Mouse (Mus musculus) lung, adult 2 months (tissue): ENCODE measurements around the gene Sema7a. TPM values are rescaled to one million over a fixed set of nuclear protein-coding genes. Genes with fewer than 3 reads are reported as not detected.
A peak's percentile ranks its signal among the peaks of the same experiment; 100 is the strongest.

Experiments
- DNase-seq: peaks from one replicate; pipeline ENCODE4 v3.0.0; 2022
- H3K4me1 ChIP-seq: fragments of 200-500 bp; 2 replicates; pipeline ENCODE4 v1.6.1; 2011; ENCODE audit warnings: low read length; ENCODE audit not compliant: control insufficient read depth, insufficient read depth
- H3K4me3 ChIP-seq: fragments of 200-500 bp; replicated peaks from 2 replicates; pipeline ENCODE3; 2011; ENCODE audit warnings: low read depth, mild to moderate bottlenecking, control low read depth, low read length; ENCODE audit errors: extremely low read depth
- CTCF ChIP-seq: fragments of 200-500 bp; IDR thresholded peaks from 2 replicates; pipeline ENCODE4 v1.5.1; 2011; ENCODE audit warnings: mild to moderate bottlenecking, low read length, control low read depth; ENCODE audit not compliant: insufficient read depth
- POLR2A ChIP-seq: fragments of 200-500 bp; IDR thresholded peaks from 2 replicates; pipeline ENCODE4 v1.6.1; 2011; ENCODE audit warnings: low read depth, mild to moderate bottlenecking, control low read depth, low read length, borderline replicate concordance; ENCODE audit errors: extremely low read depth
- WGBS: fragments of 180-500 bp; shearing (Covaris S2); methylation state at CpG from one replicate; pipeline ENCODE4 v1.1.7; 2018; 5-methylcytosine and 5-hydroxymethylcytosine counted together
- polyA plus RNA-seq: library from polyadenylated mRNA; depleted of rRNA; stranded (reverse); fragments of >200 nt; gene quantifications from 2 replicates; pipeline ENCODE4 v1.2.3, GENCODE M21; 2012

The Sema7a gene
- polyA plus RNA-seq, 1 experiment, result 69.3 TPM

GRCm38 (mm10) chr9:57937651-57938050 is 2.3 kb upstream of the Sema7a start:
- H3K4me1 ChIP-seq, result no peaks in the 10 kb centered on the region
- TF ChIP-seq POLR2A (no peak), CTCF (no peak)
- DNase-seq, result no peak
- WGBS, result 69% methylated on average over 6 of the region's 6 CpGs
- no peak overlapping the region for H3K4me3 ChIP-seq

DNA sequence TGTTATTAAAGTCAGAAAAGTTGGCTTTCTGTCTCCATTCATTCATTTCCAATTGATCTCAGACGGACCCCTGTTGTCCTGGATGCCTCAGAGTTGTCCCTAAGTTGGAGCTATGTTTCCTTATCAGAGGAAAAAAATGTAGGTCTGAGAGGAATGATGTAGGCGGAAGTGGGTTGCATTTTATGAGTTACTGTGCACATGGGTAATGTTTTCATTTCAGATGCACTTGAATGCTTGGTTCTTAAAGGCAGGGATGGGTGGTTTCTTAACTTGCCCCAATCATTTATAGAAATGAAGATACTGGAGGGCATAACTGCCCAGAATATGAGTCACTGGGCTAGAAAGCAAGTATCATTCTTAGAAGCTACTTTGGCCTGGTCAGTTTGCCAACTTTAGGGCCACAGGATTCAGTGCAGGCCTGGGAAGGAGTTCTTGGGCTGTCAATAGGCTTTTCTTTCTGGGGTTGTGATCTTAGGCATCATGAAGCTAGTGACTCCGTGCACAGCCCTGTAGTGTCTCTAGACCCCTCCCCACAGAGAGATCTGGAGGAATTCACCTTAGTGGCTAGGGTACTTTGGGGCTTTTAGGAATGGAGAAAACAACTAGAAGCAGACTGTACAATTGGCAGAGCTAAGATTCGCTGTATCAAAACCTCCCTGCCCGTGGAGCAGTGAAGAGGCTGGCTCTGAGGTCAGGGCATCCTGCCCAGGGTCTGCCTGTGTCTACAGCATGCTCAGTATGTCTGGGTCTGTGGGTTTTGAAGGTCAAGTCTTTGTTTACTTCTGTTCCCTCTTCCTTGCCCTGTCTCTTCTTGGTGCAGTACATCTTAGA is 1.5 kb upstream of the Sema7a start:
- no peak for DNase-seq
- H3K4me1 ChIP-seq, result no peaks in the 10 kb centered on the region
- no peak overlapping the region for H3K4me3 ChIP-seq
- no peak for TF ChIP-seq CTCF
- 72% methylated on average over 5 of the region's 5 CpGs for WGBS

DNA sequence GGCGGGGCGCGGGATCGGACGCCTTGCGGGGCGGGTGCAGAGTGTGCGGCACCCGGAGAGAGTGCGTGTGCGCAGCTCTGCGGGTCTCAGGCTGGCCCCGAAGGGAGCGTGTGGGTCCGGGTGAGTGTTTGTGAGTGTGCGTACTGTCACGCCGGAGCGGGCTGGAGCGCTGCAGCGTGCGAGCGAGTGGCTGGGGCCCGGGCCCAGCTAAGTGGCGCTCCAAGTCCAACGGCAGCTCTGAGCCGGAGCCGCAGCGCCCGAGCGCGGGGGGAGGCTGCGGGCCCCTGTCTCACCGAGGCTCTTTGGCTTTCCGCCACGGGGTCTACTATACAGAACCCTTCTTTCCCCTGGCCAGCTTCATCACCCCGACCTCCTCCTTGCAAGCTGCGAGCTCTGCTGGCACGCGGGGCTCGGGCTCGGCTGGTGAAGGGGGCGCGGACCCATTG is 460 bp downstream of the Sema7a start:
- WGBS, result under 1% methylated on average over 44 of the region's 44 CpGs
- peaks cover 4% of the 10 kb centered on the region for H3K4me1 ChIP-seq
- H3K4me3 ChIP-seq, result peak overlapping the region; percentile 79
- TF ChIP-seq CTCF (no peak), POLR2A (no peak; the same call in 1 of the 2 replicates)
- DNase-seq, result no peak

DNA sequence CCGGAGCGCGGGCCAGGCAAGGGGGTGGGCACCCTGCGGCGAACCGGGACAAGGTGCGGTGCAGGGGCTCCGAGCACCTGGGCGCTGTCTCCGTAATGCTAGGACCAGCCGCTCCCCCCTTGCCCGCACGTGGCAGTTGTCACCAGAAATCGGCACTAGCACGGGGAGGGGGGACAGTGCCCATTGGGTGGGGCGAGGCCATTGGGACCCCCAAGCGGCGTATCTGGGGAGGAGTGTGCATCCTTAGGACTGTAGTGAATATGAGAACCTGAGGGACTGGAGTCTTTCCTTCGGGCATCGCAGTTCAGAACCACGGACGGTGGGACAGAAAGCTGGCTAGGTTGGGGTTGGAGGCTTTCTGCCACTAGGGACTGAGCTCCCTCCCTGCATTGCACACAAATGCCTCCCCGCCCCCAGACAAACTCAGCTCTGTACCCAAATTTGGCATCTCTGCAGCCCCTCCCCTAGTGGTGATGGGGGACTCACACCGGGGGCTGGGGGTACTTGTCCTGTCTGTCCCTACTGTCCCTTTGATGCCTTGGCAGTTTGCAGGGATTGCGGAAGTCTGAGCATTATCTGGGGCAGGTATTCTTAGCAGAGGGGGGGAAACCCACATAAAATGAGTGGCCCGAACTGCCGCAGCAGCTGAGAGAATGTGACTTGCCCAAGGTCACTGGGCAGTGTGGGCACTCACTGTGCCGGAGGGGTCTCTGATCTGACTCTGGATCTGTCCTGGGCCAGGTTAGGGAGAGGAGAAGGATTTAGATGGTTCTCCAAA is 1.1 kb downstream of the Sema7a start:
- WGBS, result 8% methylated on average over 28 of the region's 28 CpGs
- no peak for TF ChIP-seq CTCF
- no peak for TF ChIP-seq POLR2A
- peaks cover 4% of the 10 kb centered on the region for H3K4me1 ChIP-seq
- no peak for DNase-seq
- peak overlapping the region; percentile 71 for H3K4me3 ChIP-seq

GRCm38 (mm10) chr9:57942039-57942438 is 2.1 kb downstream of the Sema7a start:
- WGBS, result 60% methylated on average over 2 of the region's 2 CpGs
- Histone ChIP-seq H3K4me1 (peaks cover 7% of the 10 kb centered on the region), H3K4me3 (peak overlapping the region; percentile 71)
- DNase-seq, result no peak
- no peak for TF ChIP-seq POLR2A
- no peak for TF ChIP-seq CTCF

- WGBS, result 23% methylated on average over 2 of the region's 2 CpGs
- no peak for TF ChIP-seq POLR2A
- no peak for TF ChIP-seq CTCF
- peak overlapping the region; percentile 36 for H3K4me3 ChIP-seq
- H3K4me1 ChIP-seq, result peaks cover 16% of the 10 kb centered on the region
- no peak for DNase-seq
Observed at GRCm38 (mm10) chr9:57943067-57943466, 3.2 kb downstream of the Sema7a start.

DNA sequence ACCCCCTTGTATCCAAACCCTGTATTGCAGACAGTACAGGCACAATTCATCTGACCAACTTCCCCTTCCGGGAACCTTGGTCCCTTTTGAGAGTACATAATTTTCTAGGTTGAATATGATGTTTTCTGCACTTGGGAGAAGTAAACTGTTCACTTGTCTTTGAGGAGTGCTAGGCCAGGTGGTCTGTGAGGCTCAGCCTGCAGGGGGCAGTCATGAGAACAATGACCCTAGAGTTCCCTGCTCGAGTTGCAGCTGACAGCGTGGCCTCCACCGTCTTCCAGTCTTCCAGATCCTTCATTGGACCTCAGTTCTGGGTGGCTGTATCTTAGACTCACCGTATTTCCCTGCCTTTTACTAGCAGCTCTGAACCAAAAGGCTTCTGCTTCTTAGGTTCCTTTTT is 4.7 kb downstream of the Sema7a start:
- WGBS, result 20% methylated on average over 5 of the region's 5 CpGs
- H3K4me1 ChIP-seq, result peaks cover 30% of the 10 kb centered on the region
- H3K4me3 ChIP-seq, result no peak overlapping the region
- TF ChIP-seq POLR2A, result no peak
- peak; percentile 93 for TF ChIP-seq CTCF
- peak; percentile 63 for DNase-seq

DNA sequence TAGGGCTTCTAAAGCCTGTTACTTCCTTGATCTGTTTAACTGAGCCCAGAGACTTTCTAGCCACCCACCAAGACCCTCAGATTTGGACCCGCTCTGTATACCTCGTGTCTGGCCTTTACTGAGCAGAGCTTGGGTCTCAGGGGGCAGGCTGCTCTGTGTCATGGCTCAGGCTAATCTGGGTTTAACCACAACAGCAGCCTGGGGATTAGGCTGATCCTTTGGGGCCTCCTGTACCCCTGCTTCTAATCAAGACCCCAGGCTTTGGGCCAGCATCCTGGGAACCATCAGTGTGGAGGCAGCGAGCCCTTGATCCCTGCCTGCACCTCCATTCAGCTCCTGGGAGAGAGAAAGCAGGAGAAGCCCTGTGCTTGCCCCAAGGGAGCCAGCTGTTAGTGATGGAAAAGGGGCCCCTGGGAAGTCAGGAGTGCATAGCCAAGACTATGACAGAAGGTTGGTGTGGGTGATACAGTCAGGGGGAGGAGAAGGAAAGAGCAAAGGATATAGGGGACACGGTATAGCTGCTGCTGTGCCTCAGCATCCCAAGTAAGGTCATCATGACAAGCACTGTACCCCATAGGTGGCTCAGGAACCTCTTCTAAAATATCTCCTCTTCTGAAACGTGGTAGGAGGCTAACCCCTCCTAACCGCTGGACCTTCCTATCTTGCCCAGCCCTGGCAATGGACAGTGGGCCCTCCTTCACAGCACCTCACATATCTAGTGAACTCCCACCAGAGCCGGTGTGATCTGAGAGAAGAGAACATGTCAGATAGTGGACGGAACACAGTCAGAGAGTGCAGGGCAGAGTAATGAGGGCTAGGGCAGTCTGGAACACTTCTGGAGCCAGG is 6.1 kb downstream of the Sema7a start:
- WGBS, result 80% methylated on average over 8 of the region's 8 CpGs
- Histone ChIP-seq H3K4me3 (no peak overlapping the region), H3K4me1 (peaks cover 40% of the 10 kb centered on the region)
- TF ChIP-seq POLR2A (no peak), CTCF (no peak)
- no peak for DNase-seq
